Mouse (Mus musculus): Measurements from ENCODE around the gene Cbs.
A peak's percentile ranks its signal among the peaks of the same experiment; 100 is the strongest.
"Not testable (repeated sequence)": the region's sequence is repeated elsewhere in the genome, so short reads cannot be mapped to it uniquely, and the experiment has no call there.

The Cbs gene

DNA sequence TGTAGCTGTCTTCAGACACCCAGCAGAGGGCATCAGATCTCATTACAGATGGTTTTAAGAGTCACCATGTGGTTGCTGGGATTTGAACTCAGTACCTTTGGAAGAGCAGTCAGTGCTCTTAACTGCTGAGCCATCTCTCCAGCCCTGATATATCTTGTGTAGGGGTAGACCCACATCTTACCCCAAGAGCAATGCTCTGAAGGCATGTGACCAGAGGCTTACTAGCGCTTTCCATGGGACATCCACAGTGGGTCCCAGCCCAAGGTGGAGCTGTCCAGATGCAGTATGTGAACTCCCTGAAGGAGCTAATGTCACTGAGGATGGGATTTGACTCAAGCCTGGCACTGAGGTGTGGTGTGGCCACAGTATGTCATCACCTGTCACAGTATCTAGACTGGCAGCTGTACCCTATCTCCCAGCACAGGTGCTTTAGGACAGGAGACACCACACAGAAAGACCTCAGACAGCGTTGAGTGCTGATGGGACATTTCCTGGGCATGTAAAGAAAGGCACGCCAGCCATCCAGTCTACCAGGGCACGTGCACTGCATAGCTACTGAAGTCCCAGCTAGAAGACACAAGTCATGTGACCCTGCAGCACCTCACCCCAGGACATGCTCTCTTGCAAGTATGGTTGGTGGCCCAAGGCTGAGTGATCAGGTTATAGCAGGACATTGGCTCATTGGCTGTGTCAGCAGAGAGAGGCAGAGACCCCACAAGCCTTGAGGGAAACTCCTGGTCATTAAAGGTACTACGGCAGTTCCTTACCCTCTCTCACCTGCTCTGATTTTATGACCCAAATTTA lies 9.4 kb upstream of the Cbs start:
- peak; percentile 45 for DNase-seq (ENCODE audit: low read depth, low spot score)

GRCm38 (mm10) chr17:31642913-31643312 lies 5.9 kb upstream of the Cbs start:
- DNase-seq (ENCODE audit: low read depth, low spot score): peak; percentile 75

- DNase-seq (ENCODE audit: low read depth, low spot score): peak; percentile 74
Measured at GRCm38 (mm10) chr17:31642331-31642730, 5.3 kb upstream of the Cbs start.

GRCm38 (mm10) chr17:31639651-31640050 lies 2.6 kb upstream of the Cbs start:
- no peak for DNase-seq (ENCODE audit: low read depth, low spot score)

DNA sequence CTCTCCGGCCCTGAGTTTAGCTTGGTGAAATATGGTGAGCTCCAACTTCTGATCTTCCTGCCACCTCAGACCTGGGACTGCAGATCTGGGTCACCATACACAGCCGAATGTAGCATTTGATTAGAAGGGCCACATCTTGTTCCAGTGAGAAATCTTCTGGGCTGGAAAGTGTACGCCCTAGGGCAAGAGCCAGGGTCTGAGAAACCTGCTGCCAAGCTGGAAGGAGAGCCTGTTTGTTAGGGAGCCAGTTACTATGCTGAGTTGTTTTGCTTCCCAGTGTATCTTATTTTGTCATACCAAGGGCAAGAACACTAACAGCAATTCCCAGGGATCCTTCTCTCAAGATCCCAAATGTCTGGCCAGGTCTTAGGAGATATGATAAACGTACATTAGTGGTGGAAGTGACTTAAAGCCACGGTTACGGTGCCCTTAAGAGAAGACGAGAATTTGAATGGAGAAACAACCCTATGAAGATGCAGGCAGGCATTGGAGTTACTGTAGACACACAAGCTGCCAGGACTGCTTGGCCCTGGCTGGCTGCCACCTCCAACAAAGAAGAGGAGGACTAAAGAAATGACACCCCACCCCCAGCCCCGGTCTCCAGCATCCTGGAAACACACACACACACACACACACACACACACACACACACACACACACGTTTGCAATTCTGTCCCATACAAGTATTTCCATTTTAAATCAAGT lies 980 bp upstream of the Cbs start:
- no peak for DNase-seq (ENCODE audit: low read depth, low spot score)

DNA sequence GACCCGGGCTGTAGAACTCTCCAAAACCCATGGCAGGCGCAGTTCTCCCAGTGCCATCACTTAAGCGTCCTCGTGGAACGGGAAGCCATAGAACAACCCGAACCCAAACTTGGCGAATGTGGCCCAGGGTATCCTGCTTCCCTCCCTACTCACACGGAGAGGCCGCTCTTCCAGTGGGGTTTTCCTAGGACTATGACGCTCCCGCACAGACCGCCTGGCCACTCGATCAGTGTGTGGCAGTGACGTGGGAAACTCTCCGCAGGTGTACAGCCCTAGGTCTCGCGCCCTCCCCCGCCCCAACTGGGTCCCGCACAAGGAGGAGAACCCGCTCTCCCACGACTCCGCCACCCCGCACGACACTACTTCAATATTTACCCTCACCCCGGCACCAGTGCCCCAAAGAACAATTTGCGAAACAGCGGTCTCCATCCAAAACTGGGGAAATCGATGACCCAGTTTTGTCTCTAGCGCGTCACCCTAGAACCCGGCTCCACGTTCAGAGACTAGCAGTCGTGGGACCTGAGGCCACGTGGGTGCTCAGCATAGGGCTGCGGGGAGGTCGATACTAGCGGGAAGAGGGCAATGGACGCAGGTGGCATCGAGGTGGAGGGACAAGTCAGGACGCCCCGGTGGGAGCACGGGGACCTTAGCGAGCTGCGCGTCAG lies 629 bp downstream of the Cbs start:
- DNase-seq (ENCODE audit: low read depth, low spot score): no peak

DNA sequence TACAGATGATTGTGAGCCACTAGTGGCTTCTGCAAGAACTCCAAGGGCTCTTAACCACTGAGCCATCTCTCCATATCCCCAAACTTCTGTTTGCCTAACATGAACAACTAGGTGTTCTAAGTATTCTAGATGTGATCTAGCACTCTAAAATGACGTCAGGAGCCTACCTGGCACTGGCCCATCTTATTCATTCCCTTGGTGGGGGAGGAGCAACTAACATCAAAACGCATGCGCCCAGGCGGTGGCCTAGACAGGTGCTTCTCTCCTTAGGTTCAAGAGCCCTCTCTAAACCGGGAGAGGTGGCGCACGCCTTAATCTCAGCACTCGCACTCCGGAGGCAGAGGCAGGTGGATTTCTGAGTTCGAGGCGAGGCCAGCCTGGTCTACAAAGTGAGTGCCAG lies 1.3 kb downstream of the Cbs start:
- peak; percentile 48 for DNase-seq (ENCODE audit: low read depth, low spot score)

DNA sequence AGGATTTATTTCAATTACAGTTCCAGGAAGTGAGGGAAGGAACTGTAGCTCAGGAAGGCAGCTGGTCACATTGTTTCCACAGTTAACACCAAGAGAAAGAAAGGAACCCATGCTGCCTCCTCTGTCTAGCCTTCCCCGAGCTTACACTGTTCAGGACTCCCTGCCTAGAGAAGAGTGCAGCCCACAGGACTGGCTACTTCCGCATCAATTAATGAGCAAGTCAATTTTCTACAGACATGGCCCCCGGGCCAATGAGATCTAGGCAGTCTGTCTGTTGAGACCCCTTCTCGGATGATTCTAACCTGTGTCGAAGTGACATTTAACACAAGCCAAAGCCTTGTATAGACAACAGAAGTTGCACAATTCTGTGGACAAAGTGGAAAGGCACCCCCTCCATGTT lies 2.1 kb downstream of the Cbs start:
- DNase-seq (ENCODE audit: low read depth, low spot score): no peak

- no peak for DNase-seq (ENCODE audit: low read depth, low spot score)
Measured at GRCm38 (mm10) chr17:31633007-31633406, 4.0 kb downstream of the Cbs start.

- DNase-seq (ENCODE audit: low read depth, low spot score): no peak
Measured at GRCm38 (mm10) chr17:31631081-31631800, 5.8 kb downstream of the Cbs start.

DNA sequence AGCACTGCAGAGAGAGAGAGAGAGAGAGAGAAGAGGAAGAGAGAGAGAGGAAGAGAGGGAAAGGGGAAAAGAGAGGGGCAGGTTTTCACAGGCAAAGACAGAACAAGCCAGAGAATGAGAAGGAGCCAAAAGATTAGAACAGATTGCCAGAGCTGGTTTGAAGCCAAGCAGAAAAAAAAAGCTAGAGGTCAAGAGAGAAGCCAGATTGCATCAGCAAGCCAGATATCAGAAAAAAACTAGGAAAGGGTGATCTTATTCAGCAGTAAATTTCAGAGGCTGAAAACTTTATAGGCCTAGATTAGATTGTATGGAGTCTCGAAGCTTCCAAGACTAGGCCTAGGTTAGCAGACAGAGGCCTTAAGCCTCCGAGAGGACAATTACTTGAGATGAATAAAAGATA lies 9.1 kb downstream of the Cbs start:
- DNase-seq (ENCODE audit: low read depth, low spot score): no peak

GRCm38 (mm10) chr17:31623101-31623500 lies 13.9 kb downstream of the Cbs start:
- DNase-seq (ENCODE audit: low read depth, low spot score): no peak

- no peak for DNase-seq (ENCODE audit: low read depth, low spot score)
Measured at GRCm38 (mm10) chr17:31613086-31613755, 23.8 kb downstream of the Cbs start.

GRCm38 (mm10) chr17:31609895-31610294 lies 27.1 kb downstream of the Cbs start:
- DNase-seq (ENCODE audit: low read depth, low spot score): no peak

DNA sequence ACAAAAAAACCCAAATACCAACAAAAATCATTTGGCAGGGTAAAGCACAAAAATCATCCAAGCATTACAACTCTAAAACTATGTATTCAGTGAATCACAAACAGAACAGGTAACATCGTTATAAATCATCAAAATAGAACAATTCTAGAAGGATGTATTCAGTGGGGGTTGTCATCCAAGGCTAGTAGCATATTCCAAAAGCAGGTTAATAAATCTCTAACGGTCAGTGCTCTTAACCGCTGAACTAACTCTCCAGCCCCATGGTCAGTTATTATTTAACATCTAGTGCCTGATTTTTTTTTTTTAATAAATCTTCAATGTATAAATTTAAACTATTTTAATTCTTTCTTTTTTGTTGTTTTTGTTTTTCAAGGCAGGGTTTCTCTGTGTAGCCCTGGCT lies 27.9 kb downstream of the Cbs start:
- DNase-seq (ENCODE audit: low read depth, low spot score): not testable (repeated sequence)

DNA sequence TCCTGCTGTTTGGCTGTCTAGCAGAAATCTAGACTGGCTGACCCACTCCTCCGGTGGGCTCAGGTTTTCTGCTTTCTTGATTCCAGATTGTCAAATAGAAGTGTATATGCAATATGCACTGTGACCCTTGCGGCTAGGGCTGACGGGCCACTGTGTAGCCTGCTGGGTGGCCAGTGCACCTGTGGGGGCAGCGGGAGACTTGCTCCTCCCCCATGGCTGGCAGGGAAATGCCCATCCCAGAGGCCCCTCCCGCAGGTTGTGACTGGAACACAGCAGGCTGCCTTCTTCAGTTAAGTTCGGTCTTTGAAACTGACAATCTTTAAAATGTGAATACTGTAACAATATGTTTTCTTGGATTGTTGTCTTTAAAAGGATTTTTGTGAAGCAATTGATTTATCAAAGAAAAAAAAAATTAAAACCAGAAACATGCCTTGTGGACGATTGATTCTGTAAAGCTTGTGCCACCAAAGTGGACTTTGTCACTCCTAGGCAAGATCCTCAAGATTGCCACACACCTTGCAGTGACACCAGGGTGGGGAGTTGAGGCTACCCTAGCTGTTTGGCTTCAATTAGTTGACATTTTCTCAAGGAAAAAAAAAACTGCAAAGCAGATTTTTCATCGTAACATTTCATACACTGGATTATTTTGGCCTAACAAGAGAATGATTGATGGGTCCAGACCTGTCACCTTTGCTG lies 29.6 kb downstream of the Cbs start:
- no peak for DNase-seq (ENCODE audit: low read depth, low spot score)

DNA sequence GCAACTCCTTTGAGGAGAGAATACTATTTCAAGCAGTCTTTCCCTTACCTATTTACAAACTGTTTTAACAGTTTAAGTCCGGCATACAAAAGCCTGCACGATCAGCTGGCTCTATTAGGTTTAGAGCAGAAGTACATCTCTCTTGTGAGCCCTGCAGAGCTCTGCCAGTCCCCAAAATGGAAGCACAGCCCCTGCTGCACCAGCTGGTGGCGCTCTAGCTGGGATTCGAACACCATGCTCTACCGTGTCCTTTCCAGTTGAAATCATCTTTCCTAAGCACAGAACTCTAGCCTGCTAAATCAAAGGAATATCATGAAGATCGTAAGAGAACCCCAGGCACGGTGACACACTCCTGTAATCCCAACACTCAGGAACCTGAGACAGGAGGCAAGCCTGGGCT lies 30.6 kb downstream of the Cbs start:
- peak; percentile 57 for DNase-seq (ENCODE audit: low read depth, low spot score)

DNA sequence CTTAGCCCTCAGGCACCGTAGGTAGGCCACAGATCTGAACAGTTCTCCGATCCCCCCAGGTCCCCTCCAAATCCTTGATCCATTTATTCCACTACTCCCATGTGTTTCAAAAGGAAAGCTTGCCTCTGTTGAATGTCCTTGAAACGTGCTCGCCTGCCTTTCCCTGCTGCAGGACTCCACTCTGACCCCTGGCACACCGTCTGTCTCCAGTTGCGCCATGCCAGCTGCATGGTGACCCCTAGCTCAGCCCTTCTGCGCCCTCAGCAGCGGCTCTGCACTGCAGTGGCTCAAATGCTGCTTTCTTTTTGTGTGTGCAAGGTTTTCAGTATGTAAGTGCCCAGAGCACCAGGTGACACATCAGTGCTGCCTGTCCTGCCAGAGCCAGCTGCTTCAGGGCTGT lies 38.4 kb downstream of the Cbs start:
- DNase-seq (ENCODE audit: low read depth, low spot score): no peak

DNA sequence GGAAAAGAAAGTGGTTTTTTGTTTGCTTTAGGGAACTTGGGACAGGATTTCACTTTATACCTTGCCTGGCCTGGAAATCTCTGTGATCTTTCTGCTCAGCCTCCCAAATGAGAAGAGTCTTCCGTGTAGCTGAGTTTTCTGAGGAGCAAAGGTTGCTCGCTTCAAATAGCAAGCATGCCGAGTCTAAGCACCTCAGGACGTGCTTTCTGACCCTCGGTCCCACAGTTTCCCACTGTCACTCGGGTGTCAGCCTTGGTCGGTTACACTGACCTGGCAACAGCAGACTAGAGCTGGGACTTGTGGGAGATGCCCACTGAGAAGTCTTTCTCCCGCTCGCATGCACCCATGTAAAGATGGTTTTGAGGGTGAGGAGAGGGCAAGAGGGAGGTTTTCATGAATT lies 39.1 kb downstream of the Cbs start:
- DNase-seq (ENCODE audit: low read depth, low spot score): no peak

DNA sequence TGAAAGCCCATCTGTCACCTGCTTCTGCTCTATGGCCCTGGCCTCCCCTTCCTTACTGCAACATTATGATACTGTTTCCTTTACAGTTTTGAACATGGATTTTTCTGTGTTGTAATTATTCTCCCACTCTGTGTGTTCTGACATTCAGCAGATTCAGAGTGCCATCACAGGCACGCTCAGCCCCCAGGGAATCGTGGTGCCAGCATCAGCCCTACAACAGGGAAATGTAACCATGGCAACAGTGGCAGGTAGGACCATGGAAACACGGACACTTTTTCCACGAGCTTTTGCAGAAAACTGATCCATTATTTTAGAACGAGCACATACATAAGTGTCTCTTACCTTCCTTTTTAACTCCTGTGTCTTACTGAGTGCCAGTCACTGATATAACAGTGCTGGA lies 42.0 kb downstream of the Cbs start:
- no peak for DNase-seq (ENCODE audit: low read depth, low spot score)

DNA sequence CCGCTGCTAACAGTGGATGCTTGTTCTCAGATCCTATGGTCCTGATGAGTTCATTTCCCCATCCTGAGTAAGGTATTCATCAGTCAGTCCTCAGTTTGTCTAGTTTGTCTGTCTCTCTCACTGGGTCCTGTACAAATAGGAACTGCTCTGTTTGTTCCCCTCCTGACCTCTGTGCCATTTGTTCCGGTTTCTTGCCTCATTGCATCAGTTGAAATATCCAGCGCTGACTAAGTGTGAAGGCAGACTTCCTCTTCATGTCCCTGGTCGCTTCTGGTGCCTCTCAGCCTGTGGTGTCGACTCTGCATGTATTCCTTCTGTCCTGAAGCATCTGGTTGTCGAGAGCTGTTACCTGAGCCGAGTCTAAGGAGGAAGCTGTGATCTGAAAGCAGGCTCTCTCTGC lies 42.4 kb downstream of the Cbs start:
- DNase-seq (ENCODE audit: low read depth, low spot score): no peak
